Mouse (Mus musculus) lung, embryonic 15.5 days (tissue): ENCODE data around the gene Rapgef2. TPM values are rescaled to one million over a fixed set of nuclear protein-coding genes. Genes with fewer than 3 reads are reported as not detected.
A peak's percentile ranks its signal among the peaks of the same experiment; 100 is the strongest.

Source experiments
- ATAC-seq: fragments of 200-750 bp; cut with Nextera tagmentation; 2 replicates; pipeline ENCODE4 v1.8.0; 2017; ENCODE audit warnings: moderate number of reproducible peaks, borderline replicate concordance; ENCODE audit not compliant: low FRiP score, low TSS enrichment; ENCODE audit errors: extremely low read depth
- H3K27ac ChIP-seq: fragments of 300-500 bp; sonication (generic); 2 replicates; pipeline ENCODE4 v1.5.1; 2015; ENCODE audit warnings: moderate library complexity, mild to moderate bottlenecking, inconsistent platforms
- H3K27me3 ChIP-seq: fragments of 300-500 bp; sonication (generic); 2 replicates; pipeline ENCODE4 v1.6.1; 2015; ENCODE audit warnings: inconsistent platforms
- H3K36me3 ChIP-seq: fragments of 300-500 bp; sonication (generic); 2 replicates; pipeline ENCODE4 v1.6.1; 2015; ENCODE audit warnings: inconsistent platforms
- H3K4me1 ChIP-seq: fragments of 300-500 bp; sonication (generic); 2 replicates; pipeline ENCODE4 v1.6.1; 2015; ENCODE audit warnings: inconsistent platforms
- H3K4me2 ChIP-seq: fragments of 300-500 bp; sonication (generic); 2 replicates; pipeline ENCODE4 v1.6.1; 2015; ENCODE audit warnings: inconsistent platforms, mild to moderate bottlenecking, moderate library complexity
- H3K4me3 ChIP-seq: fragments of 300-500 bp; sonication (generic); 2 replicates; pipeline ENCODE4 v1.5.1; 2015; ENCODE audit warnings: mild to moderate bottlenecking, inconsistent platforms
- H3K9ac ChIP-seq: fragments of 300-500 bp; sonication (generic); 2 replicates; pipeline ENCODE4 v1.6.1; 2015; ENCODE audit warnings: inconsistent platforms
- H3K9me3 ChIP-seq: fragments of 300-500 bp; sonication (generic); 2 replicates; pipeline ENCODE4 v1.6.1; 2016; ENCODE audit warnings: inconsistent platforms
- WGBS: fragments of 180-500 bp; shearing (Covaris S2); methylation state at CpG from one replicate; pipeline ENCODE4 v1.1.7; 2015; 5-methylcytosine and 5-hydroxymethylcytosine counted together
- polyA plus RNA-seq: library from polyadenylated mRNA; unstranded; fragments of >200 nt; fragmentation: Nextera tagmentation; extraction: Ambion mirVana; gene quantifications from 2 replicates; pipeline ENCODE4 v1.2.1, GENCODE M21; 2015

The Rapgef2 gene
- polyA plus RNA-seq, 1 experiment from 2014 or later: 6.2 TPM

DNA sequence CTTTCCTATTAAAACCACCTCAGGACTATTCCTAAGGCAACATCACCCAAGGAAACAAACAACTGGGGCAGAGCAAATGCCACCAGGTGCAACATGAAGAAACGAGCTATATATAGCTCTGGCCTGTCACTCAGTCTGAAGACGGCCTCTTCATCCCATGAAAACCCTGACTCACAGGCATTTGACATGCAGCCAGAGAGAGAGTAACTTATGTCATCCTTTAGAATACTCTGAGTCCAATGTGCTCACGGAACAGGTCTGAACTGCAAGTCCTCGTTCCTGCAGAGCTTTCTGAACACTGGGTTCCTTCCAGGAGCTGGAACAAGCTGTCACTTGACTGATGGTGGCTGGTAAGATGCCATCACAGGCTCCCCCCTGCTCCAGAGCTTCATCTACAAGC is 93.3 kb downstream of the Rapgef2 start:
- Histone ChIP-seq H3K4me3 (no peak overlapping the region), H3K27ac (no peak overlapping the region), H3K4me1 (peaks cover 22% of the 10 kb centered on the region), H3K9me3 (no peaks in the 10 kb centered on the region), H3K36me3 (no peaks in the 10 kb centered on the region), H3K27me3 (no peaks in the 10 kb centered on the region), H3K4me2 (no peak overlapping the region), H3K9ac (no peak overlapping the region)
- 47% methylated on average over 4 of the region's 4 CpGs for WGBS
- no peak for ATAC-seq

DNA sequence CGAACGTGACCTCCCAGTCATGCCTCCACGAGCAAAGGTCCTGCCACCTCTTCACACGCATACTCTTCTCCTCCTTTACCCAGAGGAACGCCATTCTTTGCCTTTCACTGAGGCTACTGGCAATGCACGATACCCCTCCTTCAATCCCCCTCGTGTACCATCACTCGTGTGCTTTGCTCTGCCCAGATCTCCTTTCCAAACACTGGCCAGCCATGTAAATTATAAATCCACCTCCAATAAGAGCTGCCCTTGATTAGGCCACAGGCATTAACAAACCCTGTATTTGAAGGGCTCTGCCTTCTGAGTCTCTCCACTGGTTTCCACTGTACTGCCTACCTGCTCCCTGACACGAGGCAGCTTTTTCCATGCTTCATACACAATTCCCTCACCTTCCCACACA is 94.3 kb downstream of the Rapgef2 start:
- 74% methylated on average over 9 of the region's 9 CpGs for WGBS
- Histone ChIP-seq H3K4me3 (no peak overlapping the region), H3K4me1 (peaks cover 22% of the 10 kb centered on the region), H3K36me3 (no peaks in the 10 kb centered on the region), H3K27me3 (no peaks in the 10 kb centered on the region), H3K9ac (no peak overlapping the region), H3K4me2 (no peak overlapping the region), H3K27ac (no peak overlapping the region), H3K9me3 (no peaks in the 10 kb centered on the region)
- ATAC-seq: no peak

DNA sequence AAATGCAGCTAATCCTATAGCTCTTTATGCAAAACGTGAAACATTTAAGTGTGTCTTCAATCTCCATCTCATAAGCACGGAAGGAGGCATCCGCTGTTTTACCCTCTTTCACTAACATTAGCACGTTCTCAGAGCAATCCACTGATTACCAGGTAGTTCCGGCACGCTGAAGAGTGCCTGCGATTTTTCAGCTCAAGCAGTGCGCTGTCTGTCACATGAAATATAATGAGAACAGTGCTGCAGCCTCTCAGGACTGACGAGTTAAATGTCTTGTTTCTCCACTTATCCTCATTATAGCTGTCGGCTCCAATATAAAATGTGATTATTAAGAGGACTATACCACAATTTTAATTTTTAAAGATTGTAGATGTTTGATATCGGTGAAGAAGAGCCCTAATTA is 94.8 kb downstream of the Rapgef2 start:
- no peak overlapping the region for H3K4me2 ChIP-seq
- ATAC-seq: no peak
- no peaks in the 10 kb centered on the region for H3K9me3 ChIP-seq
- H3K36me3 ChIP-seq: no peaks in the 10 kb centered on the region
- no peak overlapping the region for H3K4me3 ChIP-seq
- no peaks in the 10 kb centered on the region for H3K27me3 ChIP-seq
- H3K27ac ChIP-seq: no peak overlapping the region
- WGBS: 88% methylated on average over 11 of the region's 11 CpGs
- peaks cover 20% of the 10 kb centered on the region for H3K4me1 ChIP-seq
- H3K9ac ChIP-seq: no peak overlapping the region

DNA sequence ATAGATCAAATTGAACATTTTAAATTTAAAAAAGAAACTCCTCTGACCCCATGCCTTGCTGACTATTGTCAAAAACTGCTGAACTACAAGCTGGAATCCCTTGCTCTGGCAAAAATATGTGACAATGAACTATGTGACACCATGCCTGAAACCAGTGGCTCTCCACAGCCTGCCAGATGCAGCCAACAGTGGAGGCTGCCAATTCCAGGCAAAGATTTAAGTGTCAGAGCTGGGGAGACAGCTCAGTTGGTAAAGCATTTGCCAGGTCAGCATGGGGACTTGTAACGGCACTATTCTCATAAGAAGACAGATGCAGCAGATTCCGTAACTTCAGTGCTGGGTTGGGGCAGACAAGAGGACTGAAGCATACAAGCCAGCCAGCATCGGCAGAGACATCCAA is 95.9 kb downstream of the Rapgef2 start:
- Histone ChIP-seq H3K9me3 (no peaks in the 10 kb centered on the region), H3K4me1 (peaks cover 20% of the 10 kb centered on the region), H3K27me3 (no peaks in the 10 kb centered on the region), H3K9ac (no peak overlapping the region), H3K4me3 (no peak overlapping the region), H3K27ac (no peak overlapping the region), H3K4me2 (no peak overlapping the region), H3K36me3 (no peaks in the 10 kb centered on the region)
- 74% methylated on average over 3 of the region's 3 CpGs for WGBS
- ATAC-seq: no peak

DNA sequence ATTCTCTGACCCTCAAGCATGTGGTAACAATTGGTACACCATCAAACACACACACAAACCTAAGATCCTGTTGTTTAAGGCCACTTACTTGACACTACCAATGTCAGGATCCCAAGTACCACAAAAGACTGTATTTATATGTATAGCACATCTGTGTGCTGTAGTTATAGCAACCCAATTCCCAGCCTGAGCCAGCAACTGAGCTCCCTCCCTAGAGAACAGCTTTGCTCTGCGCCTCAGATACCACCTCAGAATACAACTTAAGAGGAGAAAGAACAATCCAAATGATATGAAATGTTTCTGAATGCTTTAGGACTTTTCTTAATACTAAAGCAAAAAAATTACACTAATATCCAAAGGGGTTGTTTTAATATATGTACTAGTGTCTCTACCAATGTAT is 98.4 kb downstream of the Rapgef2 start:
- no peaks in the 10 kb centered on the region for H3K27me3 ChIP-seq
- no peak overlapping the region for H3K4me2 ChIP-seq
- WGBS: 93% methylated on average over 1 of the region's 1 CpGs
- H3K4me1 ChIP-seq: peaks cover 13% of the 10 kb centered on the region
- H3K4me3 ChIP-seq: no peak overlapping the region
- ATAC-seq: no peak
- H3K9ac ChIP-seq: no peak overlapping the region
- no peaks in the 10 kb centered on the region for H3K36me3 ChIP-seq
- H3K27ac ChIP-seq: no peak overlapping the region
- no peaks in the 10 kb centered on the region for H3K9me3 ChIP-seq

DNA sequence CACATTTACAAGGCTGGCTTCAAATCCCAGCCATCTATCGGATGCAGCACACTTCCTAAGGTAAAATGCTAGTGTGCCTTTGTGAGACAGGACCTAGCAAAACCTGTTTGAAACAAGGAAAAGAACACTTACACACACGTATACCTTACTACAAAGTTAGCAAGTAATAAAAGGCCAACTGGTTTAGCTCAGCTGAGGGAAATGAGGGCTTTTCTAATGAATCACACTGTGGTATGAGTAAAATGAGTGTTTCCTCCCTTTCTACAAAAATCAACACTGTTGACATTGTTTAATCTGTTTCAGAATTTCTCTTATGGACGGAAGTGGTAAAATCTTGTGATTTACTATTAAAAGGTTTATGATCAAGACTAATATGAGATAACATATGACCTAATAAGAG is 104.0 kb downstream of the Rapgef2 start:
- Histone ChIP-seq H3K9me3 (no peaks in the 10 kb centered on the region), H3K9ac (no peak overlapping the region), H3K4me2 (no peak overlapping the region), H3K36me3 (no peaks in the 10 kb centered on the region), H3K4me3 (no peak overlapping the region), H3K27me3 (no peaks in the 10 kb centered on the region), H3K27ac (peak overlapping the region; percentile 76), H3K4me1 (peaks cover 51% of the 10 kb centered on the region)
- whole genome bisulfite sequencing: 40% methylated on average over 3 of the region's 3 CpGs
- no peak for ATAC-seq

DNA sequence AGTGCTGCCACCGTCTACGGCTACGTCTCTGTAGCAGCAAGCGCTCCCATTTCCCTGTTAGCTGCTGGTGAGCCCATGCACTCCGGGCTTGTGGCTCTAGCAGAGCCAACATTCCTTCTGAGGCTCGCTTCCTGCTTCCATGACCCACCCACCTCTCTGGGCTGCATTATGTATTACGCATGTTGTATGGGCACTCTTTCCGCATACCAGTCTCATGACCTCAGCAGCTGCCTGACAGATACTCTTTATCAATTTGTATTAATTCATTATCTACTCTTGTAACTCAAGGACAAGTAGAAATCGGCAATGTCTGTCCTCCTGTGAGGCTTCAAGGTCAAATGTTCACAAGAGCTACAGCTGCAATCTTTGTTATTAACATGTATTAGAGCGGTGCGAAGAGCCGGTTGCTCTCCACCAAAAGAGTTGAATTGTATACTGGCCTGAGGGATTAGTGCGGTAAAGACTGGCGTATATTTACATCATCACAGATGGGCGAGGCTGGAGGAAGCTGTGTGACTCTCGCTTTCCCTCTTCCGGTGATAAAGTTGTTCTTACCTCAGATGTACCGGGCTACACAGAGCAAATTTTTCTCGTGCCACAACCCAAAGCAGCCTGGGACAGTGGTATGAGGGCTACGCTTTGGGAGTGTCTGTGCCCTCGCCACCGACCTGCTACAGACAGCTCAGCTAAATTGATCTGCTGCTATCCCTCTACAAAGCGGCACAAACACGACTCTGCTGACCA is 104.9 kb downstream of the Rapgef2 start:
- Histone ChIP-seq H3K27ac (peak overlapping the region; percentile 76), H3K4me2 (peak overlapping the region; percentile 49), H3K36me3 (no peaks in the 10 kb centered on the region), H3K4me3 (peak overlapping the region; percentile 26), H3K4me1 (peaks cover 56% of the 10 kb centered on the region), H3K9ac (no peak overlapping the region), H3K27me3 (no peaks in the 10 kb centered on the region), H3K9me3 (no peaks in the 10 kb centered on the region)
- peak; percentile 91 for ATAC-seq
- 14% methylated on average over 24 of the region's 24 CpGs for WGBS

DNA sequence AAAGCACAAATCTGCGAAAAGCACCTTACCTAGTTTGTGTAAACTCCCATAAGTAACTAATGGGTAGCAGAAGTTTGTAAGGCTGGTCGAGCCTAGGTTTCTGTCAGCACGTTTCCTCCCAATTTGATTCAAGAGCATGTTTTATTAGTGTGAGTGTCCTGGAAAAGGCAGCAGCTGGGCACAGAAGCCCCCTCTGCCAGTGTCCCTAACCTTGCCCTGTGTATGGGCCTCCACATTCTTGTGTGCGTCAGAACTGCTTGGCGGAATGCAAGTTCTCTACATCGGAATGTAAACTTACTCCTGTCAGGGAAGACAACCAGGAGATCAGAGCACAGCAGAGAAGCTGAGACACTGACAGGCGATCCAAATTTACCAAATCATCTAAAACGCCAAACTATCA is 106.2 kb downstream of the Rapgef2 start:
- peaks cover 56% of the 10 kb centered on the region for H3K4me1 ChIP-seq
- WGBS: 13% methylated on average over 8 of the region's 8 CpGs
- H3K9me3 ChIP-seq: no peaks in the 10 kb centered on the region
- H3K27ac ChIP-seq: 0 out of 2 replicates have a peak overlapping the region, but pooled peaks have one; percentile 31
- no peak overlapping the region for H3K9ac ChIP-seq
- peak overlapping the region; percentile 9; the same call in 1 of the 2 replicates for H3K4me2 ChIP-seq
- no peak overlapping the region for H3K4me3 ChIP-seq
- H3K27me3 ChIP-seq: no peaks in the 10 kb centered on the region
- no peak for ATAC-seq
- H3K36me3 ChIP-seq: no peaks in the 10 kb centered on the region

DNA sequence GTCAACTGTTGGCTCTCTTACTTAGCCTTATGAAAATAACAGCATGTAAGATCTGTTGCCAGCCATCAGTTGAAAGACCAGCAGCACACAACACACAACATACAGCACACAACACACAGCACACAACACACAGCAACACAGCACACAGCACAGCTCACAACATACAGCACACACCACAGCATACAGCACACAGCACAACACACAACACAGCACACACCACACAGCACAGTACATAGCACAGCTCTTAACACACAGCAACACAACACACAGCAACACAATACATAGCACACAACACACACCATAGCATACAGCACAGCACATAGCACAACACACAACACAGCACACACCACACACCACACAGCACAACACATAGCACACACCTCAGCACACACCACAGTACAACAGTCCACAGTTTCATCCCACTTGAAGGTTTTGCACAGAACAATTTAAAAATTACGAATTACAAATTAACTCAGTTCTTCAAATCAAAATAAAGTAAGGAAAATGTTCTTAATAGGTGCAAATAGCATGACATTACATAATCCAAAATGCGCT is 106.7 kb downstream of the Rapgef2 start:
- Histone ChIP-seq H3K9me3 (no peaks in the 10 kb centered on the region), H3K4me1 (peaks cover 56% of the 10 kb centered on the region), H3K4me3 (no peak overlapping the region), H3K36me3 (no peaks in the 10 kb centered on the region), H3K27me3 (no peaks in the 10 kb centered on the region), H3K27ac (0 out of 2 replicates have a peak overlapping the region, but pooled peaks have one; percentile 31), H3K4me2 (no peak overlapping the region), H3K9ac (no peak overlapping the region)
- WGBS: 86% methylated on average over 2 of the region's 2 CpGs
- ATAC-seq: peak; percentile 13; the same call in 1 of the 2 replicates

DNA sequence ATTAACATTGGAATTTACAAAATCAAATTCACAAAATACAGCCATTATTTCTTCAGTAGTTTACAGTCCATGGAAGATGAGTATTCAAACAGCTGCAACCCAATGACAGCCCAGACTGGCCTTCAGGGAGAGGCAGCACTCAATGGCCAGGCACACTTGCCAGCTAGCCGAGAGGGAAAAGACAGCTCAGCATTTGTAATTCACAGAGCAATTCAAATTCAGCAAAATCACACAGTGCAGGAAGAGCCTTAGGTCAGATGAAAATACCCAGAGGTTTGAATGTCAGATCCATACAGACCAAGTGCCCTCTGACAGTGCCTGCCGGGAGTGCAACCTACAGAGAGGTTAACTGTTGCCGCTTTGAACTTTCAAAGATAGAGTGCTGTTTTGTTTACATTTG is 107.6 kb downstream of the Rapgef2 start:
- no peak for ATAC-seq
- no peaks in the 10 kb centered on the region for H3K9me3 ChIP-seq
- H3K27ac ChIP-seq: peak overlapping the region; percentile 48; the same call in 1 of the 2 replicates

DNA sequence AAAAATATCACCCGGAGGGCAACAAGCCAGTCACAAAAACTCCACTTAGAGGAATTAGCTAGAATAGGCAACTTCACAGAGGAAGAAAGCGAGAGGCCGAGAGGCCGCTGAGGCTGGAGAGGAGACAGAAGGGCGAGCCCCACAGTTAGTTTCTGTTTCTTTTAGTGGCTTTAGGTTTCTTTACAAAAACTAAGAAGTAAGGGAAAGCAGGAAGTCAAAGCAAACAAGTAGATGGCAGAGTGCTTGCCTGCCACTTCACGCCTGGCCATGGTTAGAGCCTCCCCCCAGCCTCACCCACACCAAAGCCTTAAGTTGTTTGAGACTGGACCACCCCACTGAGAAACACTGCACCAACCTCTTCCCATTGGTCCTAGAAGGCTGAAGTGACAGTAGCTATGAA is 108.2 kb downstream of the Rapgef2 start:
- H3K4me3 ChIP-seq: no peak overlapping the region
- ATAC-seq: no peak
- no peaks in the 10 kb centered on the region for H3K9me3 ChIP-seq
- no peaks in the 10 kb centered on the region for H3K27me3 ChIP-seq
- H3K4me2 ChIP-seq: peak overlapping the region; percentile 28
- H3K27ac ChIP-seq: peak overlapping the region; percentile 48; the same call in 1 of the 2 replicates
- H3K36me3 ChIP-seq: no peaks in the 10 kb centered on the region
- no peak overlapping the region for H3K9ac ChIP-seq
- peaks cover 56% of the 10 kb centered on the region for H3K4me1 ChIP-seq
- WGBS: 61% methylated on average over 6 of the region's 6 CpGs

More for the DNA sequence above, 107.6 kb downstream of the Rapgef2 start:
- no peaks in the 10 kb centered on the region for H3K36me3 ChIP-seq
- WGBS: 27% methylated on average over 3 of the region's 3 CpGs
- no peak overlapping the region for H3K9ac ChIP-seq
- no peak overlapping the region for H3K4me3 ChIP-seq
- no peak overlapping the region for H3K4me2 ChIP-seq
- H3K4me1 ChIP-seq: peaks cover 56% of the 10 kb centered on the region
- no peaks in the 10 kb centered on the region for H3K27me3 ChIP-seq

DNA sequence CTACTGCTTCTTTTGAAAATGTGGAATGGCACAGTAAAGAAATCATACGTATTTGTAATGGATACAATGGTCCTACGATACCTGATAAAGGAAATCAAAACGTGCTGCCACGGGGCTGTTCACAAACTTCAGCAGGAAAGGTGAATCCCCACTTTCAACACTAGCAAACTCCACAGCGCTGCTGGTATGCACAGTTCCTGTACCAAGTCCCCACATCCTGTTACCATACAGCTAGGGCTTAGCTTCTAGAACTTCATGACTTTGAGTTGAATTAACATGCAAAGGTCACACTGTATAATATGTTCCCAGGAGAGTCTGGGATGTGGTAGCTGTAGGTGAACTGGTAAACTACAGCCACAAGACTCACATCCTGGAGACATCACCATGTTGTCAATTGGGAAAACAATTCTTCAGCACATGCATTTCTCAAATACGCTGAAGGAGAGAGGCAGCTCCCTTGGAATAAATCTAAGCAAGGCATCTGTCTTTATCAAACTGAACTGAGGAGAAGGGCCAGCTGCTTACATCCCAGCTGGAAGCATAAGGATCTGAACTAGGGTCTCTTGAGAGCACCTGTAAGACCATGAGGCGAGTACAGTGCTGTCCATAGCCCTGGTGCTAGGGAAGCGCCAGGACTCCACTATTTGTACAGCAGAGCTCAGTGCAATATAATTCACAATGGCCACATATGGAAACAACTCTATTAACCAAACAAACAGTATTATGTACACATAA is 109.0 kb downstream of the Rapgef2 start:
- Histone ChIP-seq H3K36me3 (no peaks in the 10 kb centered on the region), H3K27ac (peak overlapping the region; percentile 48; the same call in 1 of the 2 replicates), H3K4me3 (no peak overlapping the region), H3K4me1 (peaks cover 55% of the 10 kb centered on the region), H3K27me3 (no peaks in the 10 kb centered on the region), H3K9me3 (no peaks in the 10 kb centered on the region), H3K9ac (no peak overlapping the region), H3K4me2 (peak overlapping the region; percentile 28)
- no peak for ATAC-seq
- 77% methylated on average over 8 of the region's 8 CpGs for WGBS
